Mouse (Mus musculus) C2C12 (cell line): ENCODE data around the gene Kdelr2.

ENCODE experiments used
- CTCF ChIP-seq: IDR thresholded peaks from one replicate; pipeline ENCODE4 v1.5.1; 2011; ENCODE audit not compliant: control insufficient read depth, insufficient read depth, insufficient read length
- FOSL1 ChIP-seq: IDR thresholded peaks from one replicate; pipeline ENCODE4 v1.8.0; 2011; ENCODE audit warnings: mild to moderate bottlenecking, low read length; ENCODE audit not compliant: poor library complexity, insufficient read depth, severe bottlenecking
- MAX ChIP-seq: IDR thresholded peaks from one replicate; pipeline ENCODE4 v1.6.1; 2011; ENCODE audit warnings: mild to moderate bottlenecking, control low read depth
- USF1 ChIP-seq: IDR thresholded peaks from one replicate; pipeline ENCODE4 v1.6.1; 2011; ENCODE audit warnings: low read depth, mild to moderate bottlenecking, control low read depth, moderate library complexity

DNA sequence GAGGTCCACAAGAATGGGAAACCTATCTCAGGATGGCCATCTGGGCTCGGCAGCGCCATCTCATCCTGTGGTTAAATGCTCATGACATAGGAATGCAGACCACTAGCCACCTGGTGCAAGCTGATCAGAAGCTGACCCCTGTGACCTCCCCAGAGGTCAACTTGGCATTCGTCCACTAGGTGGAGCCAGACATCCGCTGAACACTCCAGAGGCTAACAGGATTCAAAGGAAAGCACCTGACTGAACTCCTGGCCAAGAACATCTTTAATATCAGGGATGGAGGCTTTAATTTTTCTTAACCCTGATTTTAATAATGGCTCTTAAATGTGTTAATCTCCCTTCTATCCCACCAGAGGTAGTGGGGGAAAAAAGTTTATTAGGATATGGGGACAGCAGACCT is 30.8 kb downstream of the Kdelr2 start:
- TF ChIP-seq FOSL1 (no peak), CTCF (peak; percentile 57), USF1 (no peak), MAX (no peak)
